Mouse (Mus musculus) small intestine, adult 2 months (tissue): Measurements from ENCODE around the gene Trim43a. TPM values are rescaled to one million over a fixed set of nuclear protein-coding genes. Genes with fewer than 3 reads are reported as not detected.

Source experiments
- polyA plus RNA-seq: library from polyadenylated mRNA; depleted of rRNA; stranded (reverse); fragments of >200 nt; gene quantifications from 2 replicates; pipeline ENCODE4 v1.2.3, GENCODE M21; 2012; rRNA removed

Gene Trim43a
- polyA plus RNA-seq, 1 experiment: not detected

Other genes with a start within 250 kb of the Trim43a start
- 4.1 and 7.1 TPM in 2 replicates for gene Snx14, start 141.9 kb upstream of the Trim43a start, polyA plus RNA-seq
- gene Gm20537, start 124.3 kb upstream of the Trim43a start, polyA plus RNA-seq: 0.38 and 0.87 TPM in 2 replicates
- gene Syncrip, start 98.3 kb upstream of the Trim43a start, polyA plus RNA-seq: 1.3 and 2.6 TPM in 2 replicates
- gene Zfp949, start 32.9 kb upstream of the Trim43a start, polyA plus RNA-seq: 0.63 and 2.0 TPM in 2 replicates
- gene Mthfsl, start 139.4 kb downstream of the Trim43a start, polyA plus RNA-seq: 5.5 and 6.4 TPM in 2 replicates
- 0.94 and 1.1 TPM in 2 replicates for gene Bcl2a1d, start 151.0 kb downstream of the Trim43a start, polyA plus RNA-seq